Mouse (Mus musculus): Measurements from ENCODE around the gene Mptx2.
"Not testable (repeated sequence)": the region's sequence is repeated elsewhere in the genome, so short reads cannot be mapped to it uniquely, and the experiment has no call there.

Gene Mptx2

DNA sequence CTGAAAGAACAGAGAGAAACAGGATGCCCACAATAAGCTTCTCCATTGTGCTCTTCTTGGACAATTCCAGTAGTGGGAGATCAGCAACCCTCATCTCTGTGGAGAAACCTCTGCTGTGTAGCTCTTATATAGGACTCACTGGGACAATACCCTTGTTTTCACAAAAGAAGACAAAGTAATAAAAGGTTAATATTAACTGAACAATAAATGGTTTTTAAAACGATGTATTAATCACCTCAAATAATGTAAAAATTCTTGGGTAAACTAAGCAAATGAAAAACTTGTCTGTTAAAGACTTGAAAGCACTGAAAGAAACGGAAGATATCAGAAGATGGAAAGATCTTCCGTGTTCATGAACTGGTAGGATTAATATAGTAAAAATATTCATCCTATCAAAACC lies at the start of gene Mptx2:
TSS of gene Mptx2 (minus strand) at position 101 of the 400 bp plus-strand sequence.
- DNase-seq (ENCODE audit: extremely low read depth, insufficient read length, low spot score): no peak

- no peak for DNase-seq (ENCODE audit: extremely low read depth, insufficient read length, low spot score)
These were observed 49.0 kb upstream of the Mptx2 start for GRCm38 (mm10) chr1:173326552-173326951.

- DNase-seq (ENCODE audit: extremely low read depth, insufficient read length, low spot score): no peak
These were observed 47.8 kb upstream of the Mptx2 start for GRCm38 (mm10) chr1:173325395-173325794.

- no peak for DNase-seq (ENCODE audit: extremely low read depth, insufficient read length, low spot score)
These were observed 47.4 kb upstream of the Mptx2 start for GRCm38 (mm10) chr1:173324961-173325360.

GRCm38 (mm10) chr1:173323839-173324585 lies 46.4 kb upstream of the Mptx2 start:
- no peak for DNase-seq (ENCODE audit: extremely low read depth, insufficient read length, low spot score)

- DNase-seq (ENCODE audit: extremely low read depth, insufficient read length, low spot score): no peak
These were observed 44.7 kb upstream of the Mptx2 start for GRCm38 (mm10) chr1:173322249-173322627.

DNA sequence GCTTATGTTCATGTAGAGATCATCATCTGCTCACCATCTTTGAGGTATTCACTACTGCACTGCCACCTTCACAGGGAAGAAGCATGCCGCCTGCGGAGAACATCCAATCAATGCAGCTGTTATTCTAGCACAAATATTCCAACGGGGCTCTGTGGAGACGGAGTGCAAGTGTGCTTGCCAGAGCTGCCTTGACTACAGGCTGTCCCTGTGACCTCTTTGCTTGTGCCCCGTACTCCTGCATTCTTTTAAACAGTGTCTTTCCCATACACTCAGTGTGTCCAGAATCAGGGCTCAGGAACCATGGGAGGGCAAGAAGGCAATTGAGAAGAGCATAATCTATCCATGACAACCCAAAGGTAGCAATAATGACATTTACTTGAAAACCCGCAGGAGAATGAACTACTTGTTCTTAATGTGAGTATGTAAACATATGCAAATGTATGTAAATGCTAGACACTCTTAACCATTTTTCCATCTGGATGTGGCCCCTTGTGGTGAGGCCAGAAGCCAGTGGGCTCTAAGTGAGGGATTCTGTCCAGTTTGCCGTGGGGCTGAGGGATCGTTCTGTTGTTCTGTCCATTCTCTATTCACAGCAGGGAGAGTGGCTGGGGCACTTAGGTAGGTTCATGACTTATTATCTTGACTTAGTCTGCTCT lies 44.1 kb upstream of the Mptx2 start:
- DNase-seq (ENCODE audit: extremely low read depth, insufficient read length, low spot score): no peak

DNA sequence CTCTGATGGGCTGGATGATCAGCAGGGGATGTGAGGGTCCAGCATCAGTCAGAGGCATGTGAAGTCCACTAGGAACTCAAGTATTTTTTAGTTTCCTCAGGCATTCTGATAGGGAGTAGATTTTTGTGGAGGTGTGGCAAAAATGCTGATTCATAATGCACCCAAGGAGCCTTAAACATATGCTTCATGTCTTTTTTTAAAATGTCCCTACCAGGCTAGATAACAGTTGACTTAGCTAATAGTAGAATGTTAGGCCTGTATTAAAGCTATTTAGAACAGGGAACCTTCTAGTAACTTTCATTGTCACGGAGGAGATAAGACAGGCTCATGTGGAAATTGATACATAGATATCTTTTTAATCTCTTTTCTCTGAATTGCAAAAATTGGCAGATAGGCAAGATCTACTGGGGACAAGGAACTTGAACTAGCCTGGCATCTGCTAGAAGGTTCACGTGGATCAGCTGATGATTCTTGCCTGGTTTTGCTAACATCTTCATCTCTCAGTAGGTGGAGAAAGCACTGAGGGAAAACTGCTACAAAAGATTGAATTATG lies 40.4 kb upstream of the Mptx2 start:
- no peak for DNase-seq (ENCODE audit: extremely low read depth, insufficient read length, low spot score)

DNA sequence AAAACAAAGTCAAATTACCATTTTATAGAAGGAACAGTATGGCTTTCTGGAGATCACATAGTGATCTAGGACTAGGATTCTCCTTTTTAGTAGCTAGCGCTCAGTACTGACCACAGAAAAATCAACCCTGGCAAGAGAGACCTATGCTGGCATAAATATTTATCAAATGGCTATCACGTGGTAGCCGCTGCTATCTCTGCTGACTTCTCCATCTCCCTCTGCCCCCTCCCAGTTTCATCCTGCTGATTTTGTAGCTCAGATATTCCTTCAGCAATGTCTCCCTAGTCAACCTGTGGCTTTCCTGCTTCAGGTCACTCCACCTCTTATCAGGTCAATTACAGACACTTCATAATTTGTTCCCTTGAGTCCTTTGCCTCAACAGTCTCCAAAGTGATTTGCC lies 38.1 kb upstream of the Mptx2 start:
- DNase-seq (ENCODE audit: extremely low read depth, insufficient read length, low spot score): no peak

DNA sequence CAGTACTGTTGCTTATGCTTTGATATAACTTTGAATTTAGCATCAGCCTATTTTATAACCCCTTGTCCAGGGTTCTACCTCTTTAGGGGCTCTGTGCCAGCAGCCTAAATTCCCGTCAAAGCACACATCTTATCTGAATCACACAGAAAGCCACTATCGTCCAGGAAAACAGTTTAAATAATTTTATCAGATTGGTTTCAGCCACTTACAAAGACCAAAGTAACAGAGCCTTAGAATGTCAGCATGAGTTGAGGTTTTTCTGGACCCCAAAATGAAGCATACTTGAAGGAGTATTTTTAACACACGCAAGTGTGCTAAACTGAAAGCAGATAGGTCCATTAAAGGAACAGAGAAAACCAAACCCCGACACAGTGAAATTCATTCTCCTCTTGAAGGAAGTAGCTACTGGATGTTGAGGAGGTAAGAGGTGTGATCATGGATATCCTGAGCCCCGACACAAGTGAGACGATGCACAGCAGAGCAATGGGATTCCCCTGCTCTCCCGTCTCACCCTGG lies 36.0 kb upstream of the Mptx2 start:
- DNase-seq (ENCODE audit: extremely low read depth, insufficient read length, low spot score): not testable (repeated sequence)

DNA sequence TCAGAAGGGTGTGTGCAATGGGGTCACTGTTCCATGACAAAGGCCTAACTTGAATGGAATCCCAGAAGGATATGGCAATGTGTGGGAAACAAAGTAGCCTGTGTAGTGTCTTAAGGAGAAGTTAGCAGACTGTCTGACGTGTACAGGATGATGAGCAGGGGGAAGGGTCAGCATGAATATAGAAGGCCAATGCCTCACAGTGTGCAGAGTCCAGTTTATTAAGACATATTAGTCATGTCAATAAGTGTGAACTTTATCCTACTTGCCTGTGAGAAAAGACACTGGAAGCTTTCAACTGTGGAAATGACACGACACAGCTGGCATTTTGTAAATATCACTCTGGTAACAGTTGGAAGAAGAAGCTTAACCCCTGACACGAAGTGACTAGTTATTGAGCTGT lies 25.2 kb upstream of the Mptx2 start:
- not testable (repeated sequence) for DNase-seq (ENCODE audit: extremely low read depth, insufficient read length, low spot score)

GRCm38 (mm10) chr1:173265701-173266100 lies 11.9 kb downstream of the Mptx2 start, which contains the start of gene Olfr418:
Gene Olfr418 (plus strand): TSS chr1:173266001.
- no peak for DNase-seq (ENCODE audit: extremely low read depth, insufficient read length, low spot score)

- DNase-seq (ENCODE audit: extremely low read depth, insufficient read length, low spot score): no peak
These were observed 27.7 kb downstream of the Mptx2 start for GRCm38 (mm10) chr1:173249888-173250287.

DNA sequence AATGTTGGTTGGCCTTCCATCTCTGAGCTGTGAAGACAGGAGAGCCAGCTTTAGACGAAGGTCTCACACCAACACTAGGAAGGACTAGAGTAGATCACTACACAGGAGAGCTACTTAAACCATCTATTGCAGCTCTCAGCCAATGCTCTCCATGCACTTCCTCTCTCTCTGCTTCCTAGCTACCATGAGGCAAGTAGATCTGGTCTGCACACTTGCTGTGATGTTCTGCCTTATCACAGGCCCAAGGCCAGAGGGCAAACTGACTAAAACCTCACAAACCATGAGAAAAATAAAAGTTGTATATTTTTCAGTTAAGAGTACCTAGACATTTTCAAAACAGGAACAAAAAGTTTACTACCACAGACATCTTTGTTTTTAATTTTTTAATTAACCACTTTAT lies 40.6 kb downstream of the Mptx2 start:
- DNase-seq (ENCODE audit: extremely low read depth, insufficient read length, low spot score): not testable (repeated sequence)

- no peak for DNase-seq (ENCODE audit: extremely low read depth, insufficient read length, low spot score)
These were observed 50.5 kb downstream of the Mptx2 start, which contains the start of gene Fcer1a for GRCm38 (mm10) chr1:173227081-173227480. Gene Fcer1a (minus strand): TSS chr1:173227214.

Measured in 3134 (cell line).